Mouse (Mus musculus): ENCODE measurements around the gene Acadvl.
"Not testable (repeated sequence)": the region's sequence is repeated elsewhere in the genome, so short reads cannot be mapped to it uniquely, and the experiment has no call there.

The Acadvl gene

DNA sequence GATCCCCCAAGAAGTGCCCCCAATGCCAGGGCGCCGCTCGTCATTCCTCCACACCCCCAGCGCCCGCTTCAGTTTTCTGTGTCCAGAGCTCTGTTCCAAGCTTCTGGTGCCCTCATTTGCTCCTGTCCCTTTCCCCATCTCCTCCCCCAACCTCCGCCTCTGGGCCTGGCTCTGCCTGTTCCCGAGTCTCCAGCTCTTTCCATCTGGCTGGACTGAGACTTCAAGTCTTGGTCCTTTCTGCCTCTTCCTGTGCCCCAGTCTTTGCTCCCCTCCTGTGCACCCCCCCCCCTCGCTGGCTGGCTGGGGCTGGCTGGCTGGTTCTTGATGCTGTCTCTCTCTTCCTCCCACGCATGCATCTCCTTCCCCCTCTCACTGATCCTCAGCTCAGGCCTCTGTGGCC lies 12.2 kb upstream of the Acadvl start:
- DNase-seq (ENCODE audit: low spot score), result peak; percentile 50

DNA sequence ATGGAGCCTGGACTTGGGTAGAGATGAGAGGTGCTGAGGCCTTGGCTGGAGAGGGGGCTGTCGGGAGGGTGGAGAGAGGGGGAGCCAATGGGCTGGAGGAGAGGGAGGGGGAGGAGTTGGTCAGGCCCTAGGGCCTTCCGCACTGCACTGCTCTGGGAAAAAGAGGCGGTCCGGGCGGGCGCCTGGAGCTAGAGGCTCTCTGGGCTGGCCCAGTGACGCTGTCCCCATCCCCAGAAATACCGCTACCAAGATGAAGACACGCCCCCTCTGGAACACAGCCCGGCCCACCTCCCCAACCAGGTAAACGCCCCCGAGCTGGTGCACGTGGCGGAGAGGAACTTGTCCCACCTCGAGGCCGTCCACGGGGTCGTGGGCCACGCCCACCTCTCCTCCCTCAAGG lies 11.5 kb upstream of the Acadvl start:
- DNase-seq (ENCODE audit: low spot score), result no peak

DNA sequence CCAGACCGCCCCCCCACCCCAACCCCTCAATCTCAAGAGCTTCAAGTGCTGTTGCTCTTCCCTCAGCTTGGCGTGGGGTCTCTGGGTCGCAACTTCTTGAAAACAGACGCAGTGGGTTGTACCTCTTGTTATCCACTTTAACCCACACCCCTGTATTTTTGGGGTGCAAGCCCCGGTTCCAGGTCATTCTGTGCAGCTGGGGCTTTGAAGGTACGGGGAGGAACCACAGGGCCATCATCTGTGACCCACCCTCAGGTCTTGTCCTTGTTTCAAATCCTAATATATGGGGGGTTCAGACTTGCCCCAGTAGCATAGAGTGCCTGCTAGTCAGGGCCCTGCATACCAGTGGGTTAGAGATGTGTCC lies 8.9 kb upstream of the Acadvl start:
- DNase-seq (ENCODE audit: low spot score), result no peak

DNA sequence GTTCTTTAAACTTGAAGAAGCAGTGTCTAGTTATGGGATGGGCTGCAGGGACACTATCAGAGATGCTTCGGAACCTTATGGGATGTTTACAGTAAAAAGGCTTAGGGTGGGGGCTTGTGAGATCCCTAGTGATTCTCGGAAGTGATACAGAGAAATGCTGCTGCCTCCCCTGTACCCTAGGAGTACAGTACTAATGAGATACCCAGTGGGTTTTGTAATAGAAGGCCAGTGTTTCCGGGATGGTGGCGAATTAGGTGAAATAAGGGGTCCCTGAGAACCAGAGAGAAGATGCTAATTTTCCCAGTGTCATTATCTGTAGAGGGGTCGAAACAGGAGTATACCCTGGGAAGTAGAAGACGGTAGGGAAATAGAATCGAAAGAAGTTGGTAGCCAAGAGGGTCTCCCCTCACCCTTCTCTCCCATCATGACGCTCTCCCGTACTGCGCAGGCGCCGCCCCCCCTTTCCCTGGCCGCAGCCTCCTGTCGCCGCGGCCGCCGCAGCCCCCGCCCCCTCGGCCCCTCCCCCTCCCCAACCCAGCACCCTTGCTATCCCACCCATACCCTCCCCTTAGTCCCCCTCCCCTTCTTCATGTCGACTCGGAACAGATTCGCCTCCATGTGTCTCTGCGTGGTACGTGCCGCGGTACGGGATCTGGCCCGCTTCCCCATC lies 8.4 kb upstream of the Acadvl start:
- DNase-seq (ENCODE audit: low spot score), result no peak

DNA sequence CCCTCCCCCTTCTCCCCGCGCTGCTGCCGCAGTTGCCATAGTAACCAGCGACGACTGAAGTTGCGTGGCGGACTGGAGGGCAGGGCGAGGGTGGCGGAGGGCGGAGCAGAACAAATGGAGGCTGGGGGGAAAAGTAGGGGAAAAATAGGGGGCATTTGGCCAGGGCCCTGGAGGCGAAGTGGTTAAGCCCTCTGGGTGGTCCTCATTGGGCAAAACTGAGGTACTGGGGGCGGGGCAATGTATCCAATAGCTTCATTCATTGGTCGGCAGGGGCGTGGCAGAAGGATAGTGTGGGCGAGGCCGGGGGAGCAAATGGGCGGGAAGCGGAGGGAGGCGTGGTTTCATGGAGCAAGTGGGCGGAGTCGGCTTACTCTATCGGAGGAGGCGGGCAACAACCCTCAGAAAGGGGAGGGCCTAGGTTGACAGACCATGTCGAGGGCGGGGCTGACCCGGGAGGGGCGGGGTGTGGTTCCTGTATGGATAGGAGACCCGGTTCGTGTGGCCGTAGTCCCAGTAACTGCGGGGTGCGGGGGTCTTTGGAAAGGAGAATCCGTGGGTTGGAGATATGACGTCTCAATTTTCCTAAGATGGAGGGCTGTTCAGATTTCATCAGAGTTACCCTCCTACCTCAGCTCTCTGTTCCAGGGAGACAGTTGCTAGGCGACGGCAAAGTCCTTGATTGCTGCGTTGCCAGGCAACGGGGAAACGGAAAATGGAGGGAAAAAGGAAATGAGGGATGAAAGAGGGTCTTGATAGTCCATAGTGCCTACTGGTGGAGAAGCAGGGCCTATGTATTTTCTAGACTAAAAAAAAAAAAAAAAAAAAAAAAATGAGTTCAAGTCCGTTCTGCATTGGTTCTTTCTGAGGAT lies 6.3 kb upstream of the Acadvl start:
- DNase-seq (ENCODE audit: low spot score), result peak; percentile 92

DNA sequence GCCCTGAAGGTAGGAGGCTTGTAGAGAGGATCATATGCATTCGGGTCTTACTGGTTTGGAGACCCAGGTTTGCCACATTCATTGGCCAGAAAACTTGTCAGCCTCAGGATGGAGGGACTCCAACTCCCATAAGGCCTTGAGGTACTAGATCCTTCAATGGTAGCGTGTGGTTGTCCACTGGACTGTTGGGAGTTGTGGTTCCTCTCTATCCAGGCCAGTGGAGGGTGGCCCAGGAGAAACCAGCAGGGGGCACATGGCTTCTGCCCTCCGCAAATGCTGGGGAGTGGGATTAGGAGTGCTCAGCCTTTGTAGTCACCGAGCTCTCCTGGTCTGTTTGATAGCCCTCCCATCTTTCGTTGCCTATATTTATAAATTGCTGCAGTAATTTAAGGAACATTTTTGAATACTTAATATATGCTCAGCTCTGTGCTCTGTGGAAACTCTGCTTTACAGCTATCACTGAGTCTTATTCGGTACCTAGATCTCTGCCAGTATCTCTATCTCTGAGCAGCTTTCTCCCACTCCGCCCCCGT lies 5.6 kb upstream of the Acadvl start:
- peak; percentile 73 for DNase-seq (ENCODE audit: low spot score)

- DNase-seq (ENCODE audit: low spot score), result no peak
These were observed 4.9 kb upstream of the Acadvl start for GRCm38 (mm10) chr11:70020022-70020631.

DNA sequence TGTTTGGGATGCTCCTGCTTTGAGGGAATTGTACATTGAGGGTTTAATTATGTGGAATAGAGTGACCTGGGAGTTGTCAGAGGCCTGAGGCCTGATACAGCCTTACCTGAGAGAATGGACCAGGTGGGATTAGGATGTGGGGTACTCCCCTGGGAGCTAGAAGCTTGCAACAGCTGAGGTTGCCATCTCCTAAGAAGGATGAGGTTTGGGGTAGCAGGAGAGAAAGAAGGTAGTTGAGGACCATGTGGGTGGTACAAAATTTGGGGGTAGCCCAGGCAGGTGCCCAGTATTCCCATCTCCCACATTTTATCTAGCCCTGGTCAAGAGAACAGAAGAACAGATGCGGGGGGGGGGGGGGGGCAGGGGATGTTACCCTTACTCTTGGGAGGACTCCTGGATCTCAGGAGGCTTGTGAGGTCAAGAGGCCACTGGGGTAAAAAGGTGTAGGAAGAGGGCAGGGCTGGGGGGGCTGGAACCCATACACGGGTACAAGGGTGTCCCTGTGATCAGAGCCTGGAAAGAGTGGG lies 4.3 kb upstream of the Acadvl start:
- no peak for DNase-seq (ENCODE audit: low spot score)

DNA sequence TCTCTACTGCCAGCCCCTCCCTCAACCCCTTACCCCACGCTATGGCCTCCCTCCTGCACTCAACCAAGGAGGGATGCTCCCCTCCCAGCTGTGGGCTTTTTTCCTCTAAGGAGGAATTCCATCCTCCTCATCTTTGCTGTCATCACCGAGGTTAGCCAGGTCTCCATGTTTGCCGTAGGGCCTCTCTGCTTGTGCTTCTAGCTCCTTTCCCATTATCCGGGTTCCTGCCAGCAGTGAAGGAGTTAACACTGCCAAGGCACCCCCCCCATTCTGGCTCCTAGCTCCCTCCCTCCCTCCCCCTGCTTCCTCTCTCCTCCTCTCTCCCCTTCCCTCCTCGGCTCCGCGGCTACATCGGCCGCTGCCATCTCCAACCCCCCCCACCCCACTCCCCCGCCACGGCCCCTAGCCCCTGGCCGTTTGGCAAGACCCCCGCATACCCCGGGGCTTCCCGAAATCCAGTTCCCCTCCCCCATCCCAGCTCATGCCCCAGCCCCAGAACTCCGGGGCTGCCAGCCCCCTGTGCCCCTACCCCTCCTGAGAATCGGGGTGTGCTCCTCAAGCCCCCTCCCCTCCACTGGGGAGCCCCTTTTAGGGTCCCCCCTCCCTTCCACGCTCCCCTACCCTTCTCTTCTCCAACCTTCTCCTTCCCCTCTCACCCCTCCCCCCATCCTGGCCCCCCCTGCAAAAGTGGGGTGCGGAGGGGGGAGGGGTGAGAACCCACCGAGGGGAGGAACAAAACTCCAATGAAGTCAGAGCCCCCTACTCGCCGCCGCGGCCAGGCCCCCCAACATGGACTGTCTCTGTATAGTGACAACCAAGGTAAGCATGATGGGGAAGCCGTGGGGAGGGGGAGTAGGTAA lies 3.1 kb upstream of the Acadvl start:
- no peak for DNase-seq (ENCODE audit: low spot score)

DNA sequence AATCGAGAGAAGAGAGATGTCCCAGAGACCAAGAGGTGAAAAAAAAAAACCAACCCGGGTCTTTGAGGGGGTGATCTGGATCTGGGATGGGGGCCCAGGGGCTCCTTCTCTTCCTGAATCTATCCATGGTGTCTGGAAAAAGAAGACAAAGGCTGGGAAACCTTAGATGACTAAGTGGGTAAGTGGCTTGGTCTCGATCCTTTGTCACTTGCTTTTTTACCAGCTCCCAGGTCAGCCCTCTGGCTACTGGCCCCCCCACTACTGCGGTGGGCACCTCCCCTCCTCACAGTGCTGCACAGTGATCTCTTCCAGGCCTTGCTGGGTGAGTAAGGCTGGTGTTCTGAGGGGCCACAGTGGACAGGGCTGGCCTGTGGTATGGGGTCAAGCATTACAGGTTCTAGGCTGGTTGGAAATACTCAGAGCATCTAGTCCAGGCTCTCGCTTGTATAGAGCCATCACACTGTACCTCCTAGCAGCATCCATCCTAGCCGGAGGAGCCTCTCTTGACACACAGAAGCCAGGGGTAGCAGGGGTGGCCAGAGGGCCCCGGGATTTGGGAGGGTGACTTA lies 2.1 kb upstream of the Acadvl start:
- no peak for DNase-seq (ENCODE audit: low spot score)

GRCm38 (mm10) chr11:70016669-70017068 lies 1.5 kb upstream of the Acadvl start, which contains the start of gene Dlg4:
Dlg4 (plus strand) TSS chr11:70016942.
- DNase-seq (ENCODE audit: low spot score), result no peak

DNA sequence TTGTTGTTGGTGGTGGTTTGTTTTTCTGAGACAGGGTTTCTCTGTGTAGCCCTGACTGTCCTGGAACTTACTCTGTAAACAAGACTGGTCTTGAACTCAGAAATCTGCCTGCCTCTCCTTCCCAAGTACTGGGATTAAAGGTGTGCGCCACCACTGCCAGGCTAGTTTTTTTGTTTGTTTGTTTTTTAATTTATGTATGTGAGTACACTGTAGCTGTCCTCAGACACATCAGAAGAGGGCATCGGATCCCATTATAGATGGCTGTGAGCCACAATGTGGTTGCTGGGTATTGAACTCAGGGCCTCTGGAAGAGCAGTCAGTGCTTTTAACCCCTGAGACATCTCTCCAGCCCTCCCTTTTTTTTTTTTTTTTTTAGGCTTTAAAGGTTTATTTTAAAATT lies 966 bp upstream of the Acadvl start:
- DNase-seq (ENCODE audit: low spot score), result not testable (repeated sequence)

- no peak for DNase-seq (ENCODE audit: low spot score)
These were observed 466 bp upstream of the Acadvl start for GRCm38 (mm10) chr11:70015677-70016076.

DNA sequence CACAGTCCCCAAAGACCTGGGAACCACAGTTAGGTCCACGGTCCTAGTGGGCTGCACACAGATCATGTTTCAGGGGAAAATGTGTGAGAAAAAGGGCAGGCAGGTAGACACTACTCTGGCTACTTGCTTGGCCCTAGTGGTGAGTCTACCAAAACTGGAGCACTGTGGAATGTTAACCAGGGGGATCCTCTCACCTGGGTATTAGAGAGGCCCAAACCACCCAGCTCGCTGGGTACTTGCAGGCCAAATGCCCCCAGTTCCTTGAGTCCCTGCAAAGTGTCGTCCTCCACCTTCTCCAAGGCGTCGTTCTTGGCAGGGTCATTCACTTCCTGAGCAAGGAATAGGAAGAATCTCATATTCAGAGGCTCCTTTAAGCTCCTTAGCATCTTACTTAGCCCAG lies 1.2 kb downstream of the Acadvl start:
- no peak for DNase-seq (ENCODE audit: low spot score)

DNA sequence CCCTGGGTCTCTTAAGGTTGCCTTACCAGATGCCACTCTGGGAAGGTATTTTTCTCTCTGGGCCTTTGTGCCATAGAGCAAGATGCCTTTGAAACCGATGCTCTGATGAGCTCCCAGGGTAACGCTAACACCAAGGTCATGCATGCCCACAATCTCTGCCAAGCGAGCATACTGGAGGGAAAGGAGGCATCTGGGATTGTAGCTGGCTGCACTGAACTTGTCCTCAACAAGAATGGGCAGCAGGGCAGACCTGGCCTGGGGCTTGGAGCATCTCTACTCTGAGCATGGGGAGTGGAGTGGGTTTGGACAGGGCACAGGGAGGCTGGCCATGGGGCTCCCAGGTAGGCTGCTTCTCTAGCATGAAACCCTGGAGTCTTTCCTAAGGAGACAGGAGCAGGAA lies 1.8 kb downstream of the Acadvl start:
- DNase-seq (ENCODE audit: low spot score), result no peak

DNA sequence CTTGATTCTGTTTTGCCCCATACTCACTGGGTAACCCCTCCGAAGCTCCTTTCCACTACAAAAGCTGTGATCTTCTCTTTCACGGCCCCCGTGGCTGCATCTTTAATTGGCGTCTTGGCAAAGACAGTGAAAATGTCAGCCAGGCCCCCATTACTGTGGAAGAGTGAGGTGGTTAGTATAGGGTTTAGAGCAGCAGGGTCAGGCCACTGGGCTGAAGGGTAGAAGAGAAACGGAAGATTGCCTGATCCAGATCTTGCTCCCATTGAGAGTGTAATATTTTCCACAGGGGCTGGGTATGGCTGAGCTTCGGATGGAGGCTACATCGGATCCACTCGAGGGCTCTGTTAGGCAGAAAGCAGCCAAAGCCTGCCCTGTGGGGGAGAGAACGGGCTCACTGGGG lies 2.3 kb downstream of the Acadvl start:
- no peak for DNase-seq (ENCODE audit: low spot score)

GRCm38 (mm10) chr11:70010961-70011360 lies 4.2 kb downstream of the Acadvl start:
- no peak for DNase-seq (ENCODE audit: low spot score)

DNA sequence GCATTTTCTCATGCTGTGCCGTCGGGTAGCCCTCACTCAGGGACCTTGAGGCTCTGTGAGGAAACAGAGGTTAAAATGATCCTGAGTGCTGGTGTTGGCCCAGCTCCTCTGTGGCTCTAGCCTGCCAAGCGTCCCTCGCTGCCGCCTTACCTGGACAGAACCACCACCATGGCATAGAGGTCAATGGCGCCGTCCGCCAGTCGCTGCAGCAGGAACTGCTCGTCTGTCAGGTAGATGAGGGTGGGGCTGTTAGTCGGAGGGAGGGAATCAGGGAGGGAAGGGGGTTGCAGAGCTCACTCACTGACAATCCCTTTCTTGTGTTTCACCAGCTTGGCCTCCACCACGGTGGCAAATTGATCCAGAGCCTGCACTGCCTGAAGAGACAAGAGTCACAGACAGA lies 4.7 kb downstream of the Acadvl start:
- no peak for DNase-seq (ENCODE audit: low spot score)

DNA sequence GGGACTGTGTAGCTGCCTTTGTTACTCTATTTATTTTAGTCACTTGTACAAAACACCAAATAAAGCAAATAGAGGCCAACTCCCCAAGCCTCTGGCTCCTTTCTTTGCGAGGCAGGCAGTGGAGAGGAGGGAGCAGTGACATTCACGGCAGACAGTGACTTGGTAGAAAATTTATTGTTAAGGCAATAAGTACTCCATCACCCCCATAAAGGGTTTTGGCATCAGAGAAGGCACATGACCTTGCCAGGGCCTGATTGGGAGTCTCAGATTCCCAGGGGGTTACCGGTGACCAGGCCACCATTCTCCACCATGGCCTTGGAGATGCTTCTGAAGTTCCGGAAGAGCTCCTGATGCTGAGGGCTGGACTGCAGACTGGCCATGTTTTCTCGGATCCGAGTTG lies 5.2 kb downstream of the Acadvl start:
- no peak for DNase-seq (ENCODE audit: low spot score)

DNA sequence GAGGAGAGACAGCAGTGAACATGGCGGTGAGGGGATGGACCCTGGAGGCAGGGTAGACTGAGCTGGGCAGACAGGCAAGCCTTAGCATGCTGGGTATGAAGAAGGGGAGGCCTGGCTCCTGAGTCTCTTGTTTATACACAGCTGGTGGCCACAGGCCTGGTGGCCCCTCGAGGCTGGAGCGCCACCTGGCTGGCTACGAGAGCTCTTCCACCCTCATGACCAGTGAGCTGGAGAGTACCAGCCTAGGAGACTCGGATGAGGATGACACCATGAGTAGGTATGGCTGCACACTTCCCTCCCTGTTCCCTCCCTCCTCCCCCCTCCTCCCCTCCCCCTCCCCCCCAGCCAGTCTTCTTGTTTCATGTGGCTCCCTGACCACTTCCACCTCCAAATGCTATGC lies 9.7 kb downstream of the Acadvl start:
- DNase-seq (ENCODE audit: low spot score), result peak; percentile 71

- no peak for DNase-seq (ENCODE audit: low spot score)
These were observed 12.7 kb downstream of the Acadvl start for GRCm38 (mm10) chr11:70002471-70002870.

Measured in T-cell, adult 2 months (primary cell).